Mouse (Mus musculus) neural tube, embryonic 10.5 days (tissue): Measurements from ENCODE around the gene Slc8b1.
"Not testable (repeated sequence)": the region's sequence is repeated elsewhere in the genome, so short reads cannot be mapped to it uniquely, and the experiment has no call there.

Source experiments
- DNase-seq: peaks from one replicate; pipeline ENCODE4 v3.0.0-alpha.2; 2017; ENCODE audit warnings: low spot score; ENCODE audit errors: extremely low spot score

The Slc8b1 gene

DNA sequence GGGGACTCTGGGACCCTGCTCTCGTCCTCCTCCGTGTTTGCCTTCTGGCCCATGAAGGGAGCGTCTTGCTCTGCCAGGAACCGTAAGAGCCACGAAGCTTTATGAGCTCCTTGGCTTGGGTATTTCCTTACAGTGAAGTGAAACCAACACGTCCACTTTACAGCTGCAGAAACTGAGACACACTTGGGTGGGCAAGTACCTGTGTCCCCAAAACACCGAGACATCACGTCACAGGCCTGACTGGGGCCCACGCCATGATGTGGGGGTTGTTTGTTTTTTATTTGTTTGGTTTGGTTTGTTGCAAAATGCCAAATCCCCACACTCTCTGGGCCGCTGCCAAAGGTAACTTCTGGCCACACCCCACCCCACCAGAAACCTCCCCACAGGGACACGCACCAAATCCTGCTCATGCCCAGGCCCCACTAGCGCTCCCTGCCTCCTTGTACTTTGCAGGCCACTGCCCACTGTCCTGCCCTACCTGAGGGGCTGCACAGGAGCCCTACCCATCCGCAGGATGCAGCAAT lies 15.2 kb upstream of the Slc8b1 start:
- no peak for DNase-seq

DNA sequence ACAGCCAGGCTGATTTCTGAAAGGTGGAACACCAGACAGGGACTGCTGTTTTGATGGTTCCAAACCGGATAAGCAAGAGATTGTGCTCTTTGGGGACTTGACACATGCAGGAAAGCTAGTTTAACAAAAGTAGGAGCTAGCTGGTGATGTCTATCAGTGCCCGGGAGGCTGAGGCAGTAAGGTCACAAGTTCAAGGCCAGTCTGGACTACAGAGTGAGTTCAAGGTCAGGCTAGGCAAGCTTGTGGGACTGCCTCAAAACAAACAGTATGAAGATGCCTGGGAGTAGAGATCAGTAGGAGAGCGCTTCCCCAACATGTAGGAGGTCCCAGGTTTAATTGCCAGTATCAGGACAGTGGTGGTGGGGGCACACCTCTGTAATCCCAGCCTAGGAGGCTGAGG lies 13.9 kb upstream of the Slc8b1 start:
- no peak for DNase-seq

DNA sequence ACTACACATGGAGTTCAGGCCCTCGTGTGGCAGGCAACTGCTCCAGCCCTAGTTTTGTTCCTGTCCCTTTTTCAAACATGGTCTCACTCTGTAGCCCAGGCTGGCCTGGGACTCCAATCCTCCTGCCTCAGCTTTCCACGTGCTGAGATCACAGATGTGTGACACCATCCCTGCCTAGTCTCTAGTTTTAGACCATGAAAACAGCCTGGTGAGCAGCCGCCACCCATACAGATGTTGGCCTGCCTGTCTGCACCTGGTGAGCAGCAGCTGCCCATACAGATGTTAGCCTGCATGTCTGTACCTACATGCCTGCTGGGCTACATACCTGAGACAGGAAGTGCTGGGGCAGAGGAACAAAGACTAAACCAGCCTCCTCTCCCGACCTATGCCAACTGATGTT lies 11.8 kb upstream of the Slc8b1 start:
- DNase-seq, result no peak

DNA sequence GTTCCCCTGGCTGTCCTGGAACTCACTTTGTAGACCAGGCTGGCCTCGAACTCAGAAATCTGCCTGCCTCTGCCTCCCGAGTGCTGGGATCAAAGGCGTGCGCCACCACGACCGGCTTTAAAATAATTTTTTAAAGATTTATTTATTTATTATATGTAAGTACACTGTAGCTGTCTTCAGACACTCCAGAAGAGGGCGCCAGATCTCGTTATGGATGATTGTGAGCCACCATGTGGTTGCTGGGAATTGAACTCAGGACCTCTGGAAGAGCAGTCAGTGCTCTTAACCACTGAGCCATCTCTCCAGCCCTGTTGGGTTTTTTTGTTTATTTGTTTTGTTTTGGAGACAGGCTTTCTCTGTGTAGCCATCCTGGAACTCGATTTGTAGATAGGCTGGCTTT lies 10.4 kb upstream of the Slc8b1 start:
- not testable (repeated sequence) for DNase-seq

DNA sequence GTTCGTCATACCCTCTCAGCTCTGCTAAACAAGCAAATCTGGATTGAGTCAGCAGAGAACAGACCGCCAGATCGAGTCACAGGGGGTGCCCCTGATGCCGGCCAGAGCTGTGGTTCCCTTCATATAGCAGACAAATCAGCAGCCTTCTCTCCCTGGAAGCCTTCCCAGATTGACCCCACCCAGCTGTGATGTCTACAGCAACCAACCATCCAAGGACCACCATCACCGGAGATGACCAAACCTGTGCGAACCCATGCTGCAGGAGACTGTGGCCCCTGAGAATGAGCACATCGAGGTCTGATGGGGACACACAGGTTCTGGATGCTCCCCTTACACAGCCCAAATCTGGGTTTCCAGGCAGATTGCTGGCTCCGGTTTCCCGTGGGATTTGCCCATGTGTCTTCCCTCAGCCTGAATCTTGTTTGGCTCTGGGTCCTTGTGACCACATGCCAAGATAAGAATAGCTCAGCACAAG lies 8.8 kb upstream of the Slc8b1 start:
- no peak for DNase-seq

DNA sequence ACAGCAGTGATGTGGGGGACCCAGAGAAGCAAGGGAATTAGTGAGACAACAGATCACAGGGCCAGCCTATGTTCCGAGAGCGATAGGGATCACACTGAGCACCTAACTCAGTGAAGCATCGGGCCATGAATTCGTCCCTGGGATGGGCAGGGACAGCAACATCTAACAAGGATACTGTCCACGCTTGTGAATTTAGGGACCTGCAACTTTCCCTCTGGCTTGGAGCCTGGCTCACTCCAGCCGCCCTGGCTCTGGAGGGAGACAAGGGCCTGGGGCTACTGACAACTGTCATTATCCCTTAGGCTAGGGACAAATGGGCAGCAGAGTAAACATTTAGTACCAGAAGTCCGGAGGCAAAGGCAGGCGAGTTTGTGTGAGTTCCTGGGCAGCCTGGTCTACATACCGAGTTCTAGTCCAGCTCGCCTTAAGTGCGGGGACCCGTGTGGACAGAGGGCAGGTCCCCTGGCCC lies 8.3 kb upstream of the Slc8b1 start:
- no peak for DNase-seq

DNA sequence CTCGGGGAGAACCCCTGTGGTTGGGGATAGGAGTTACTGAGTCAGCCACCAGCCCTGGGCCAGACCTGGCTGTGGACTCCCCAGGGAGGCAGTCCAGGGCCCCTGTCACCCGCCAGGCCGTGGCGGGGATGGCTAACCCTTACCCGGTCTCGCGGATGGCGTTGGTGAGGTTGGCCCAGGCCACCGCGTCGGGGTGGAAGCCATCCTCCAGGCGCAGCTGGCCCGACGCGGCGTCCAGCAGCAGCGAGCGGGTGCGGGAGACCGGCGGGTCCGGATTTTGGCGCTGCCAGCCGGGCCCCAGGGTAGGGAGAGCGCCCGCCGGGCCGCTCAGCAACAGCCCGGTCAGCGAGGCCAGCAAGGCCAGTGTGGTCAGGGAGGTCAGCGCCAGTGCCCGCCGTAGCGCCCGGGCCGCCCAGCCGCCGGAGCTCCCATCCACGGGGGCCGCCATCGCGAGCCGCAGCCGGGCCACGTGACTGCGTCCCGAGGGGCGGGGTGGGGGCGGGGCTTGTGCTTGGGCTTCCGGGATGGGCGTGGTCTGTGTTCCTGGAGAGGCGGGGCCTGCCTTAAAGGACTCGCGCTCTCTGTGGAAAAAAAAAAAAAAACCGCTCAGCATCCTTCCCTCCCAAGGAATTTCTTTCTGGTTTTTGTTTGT lies 7.7 kb upstream of the Slc8b1 start, which contains the start of gene Plbd2:
TSS of gene Plbd2 (minus strand) at position 482 of the 652 bp plus-strand sequence.
- DNase-seq, result peak; percentile 99

DNA sequence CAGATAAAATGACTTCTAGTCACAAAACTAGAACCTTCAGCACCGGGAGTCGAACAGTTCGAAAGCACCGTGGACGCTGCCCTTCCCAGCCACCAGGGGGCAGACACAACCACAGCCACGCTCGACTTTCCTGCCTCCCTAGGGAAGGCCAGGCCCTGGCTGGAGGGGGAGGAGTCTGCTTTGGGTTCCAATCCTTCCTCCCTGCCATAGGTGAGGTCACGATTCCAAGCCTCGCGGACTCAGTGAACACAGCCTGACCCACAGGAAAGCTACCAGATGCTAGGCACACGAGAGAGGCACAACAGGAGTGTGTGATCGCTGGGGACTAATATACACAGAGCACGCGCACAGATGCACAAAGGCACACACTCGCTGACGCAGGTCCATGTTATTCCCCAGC lies 5.6 kb upstream of the Slc8b1 start:
- DNase-seq, result peak; percentile 78

DNA sequence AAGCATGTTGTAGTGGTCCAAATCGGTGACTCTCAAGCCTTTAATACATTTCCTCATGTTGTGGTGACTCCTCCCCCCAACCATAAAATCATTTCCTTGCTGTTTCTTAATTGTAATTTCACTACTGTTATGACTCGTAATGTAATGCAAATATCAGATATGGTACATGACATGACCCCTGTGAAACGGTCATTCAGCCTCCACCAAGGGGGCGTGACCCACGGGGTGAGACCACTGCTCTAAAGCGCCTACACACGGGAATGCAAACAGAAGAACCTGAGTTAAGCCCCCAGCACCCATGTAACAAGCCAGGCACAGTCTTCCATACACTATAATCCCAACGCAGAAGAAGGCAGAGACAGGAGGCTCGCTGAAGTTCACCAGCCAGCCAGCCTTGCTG lies 5.2 kb upstream of the Slc8b1 start:
- DNase-seq, result no peak

DNA sequence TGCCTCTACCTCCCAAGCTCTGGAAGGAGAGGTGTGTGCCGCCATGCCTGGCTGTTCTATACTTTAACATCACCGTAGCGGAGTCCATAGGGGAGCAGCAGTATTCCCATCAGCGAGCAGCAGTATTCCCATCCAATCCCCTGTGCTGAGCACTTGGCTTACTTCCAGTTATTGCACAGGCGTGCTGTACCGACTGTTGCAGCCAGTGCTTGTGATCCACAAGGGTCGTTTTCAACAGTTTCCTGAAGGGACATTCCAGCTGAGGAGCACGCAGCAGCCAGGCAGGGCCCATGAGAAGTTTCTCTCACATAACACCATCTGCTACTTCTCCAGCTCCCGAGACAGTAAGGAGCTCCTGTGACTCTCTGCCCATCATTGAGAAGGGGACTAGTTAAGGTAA lies 4.5 kb upstream of the Slc8b1 start:
- no peak for DNase-seq

DNA sequence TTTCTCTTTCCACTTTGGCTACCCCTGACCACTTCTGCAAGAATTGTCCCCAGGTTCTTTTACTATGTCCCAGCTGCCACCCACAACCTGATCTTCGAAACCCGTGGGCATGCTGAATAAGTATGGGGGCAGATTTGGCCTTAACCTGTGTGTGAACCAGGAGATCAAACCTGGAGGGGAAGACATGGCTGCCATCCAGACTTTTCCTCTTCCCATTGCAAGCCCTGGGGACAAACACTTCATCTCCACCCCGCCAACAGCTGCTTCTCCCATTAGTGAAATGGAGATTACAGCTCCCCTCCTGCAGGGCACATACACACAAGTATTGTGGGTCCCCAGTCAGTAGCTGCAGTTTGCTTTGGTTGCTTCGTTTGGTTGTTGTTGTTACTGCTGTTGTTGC lies 3.7 kb upstream of the Slc8b1 start:
- DNase-seq, result no peak

DNA sequence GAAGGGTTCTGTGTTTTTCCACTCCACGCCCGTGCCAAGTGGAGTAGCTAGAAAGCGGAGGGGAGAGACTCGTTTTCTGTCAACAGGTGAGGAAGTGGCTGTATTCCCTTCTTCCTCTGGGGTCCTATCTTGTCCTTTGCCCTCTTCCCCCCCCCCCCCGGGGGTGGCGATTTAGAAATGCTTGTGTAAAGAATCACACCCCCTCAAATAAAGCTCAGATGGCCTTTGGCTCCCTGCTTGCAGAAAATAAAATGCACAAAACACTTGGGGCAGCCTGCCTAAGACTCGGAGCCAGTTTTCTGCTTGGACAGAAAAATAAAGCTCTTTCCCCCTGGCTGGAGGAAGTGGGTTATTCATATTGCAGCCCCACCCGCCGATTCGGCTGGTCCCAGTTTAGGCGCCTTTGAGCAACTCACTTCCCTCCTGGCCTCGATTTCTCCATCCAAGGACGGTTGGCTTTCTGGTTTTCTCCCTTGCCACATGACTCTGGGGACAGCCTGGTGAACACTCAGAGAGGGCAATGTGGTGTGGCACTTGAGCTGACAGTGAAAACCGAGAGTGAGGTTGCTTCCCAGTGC lies 764 bp downstream of the Slc8b1 start:
- DNase-seq, result no peak

DNA sequence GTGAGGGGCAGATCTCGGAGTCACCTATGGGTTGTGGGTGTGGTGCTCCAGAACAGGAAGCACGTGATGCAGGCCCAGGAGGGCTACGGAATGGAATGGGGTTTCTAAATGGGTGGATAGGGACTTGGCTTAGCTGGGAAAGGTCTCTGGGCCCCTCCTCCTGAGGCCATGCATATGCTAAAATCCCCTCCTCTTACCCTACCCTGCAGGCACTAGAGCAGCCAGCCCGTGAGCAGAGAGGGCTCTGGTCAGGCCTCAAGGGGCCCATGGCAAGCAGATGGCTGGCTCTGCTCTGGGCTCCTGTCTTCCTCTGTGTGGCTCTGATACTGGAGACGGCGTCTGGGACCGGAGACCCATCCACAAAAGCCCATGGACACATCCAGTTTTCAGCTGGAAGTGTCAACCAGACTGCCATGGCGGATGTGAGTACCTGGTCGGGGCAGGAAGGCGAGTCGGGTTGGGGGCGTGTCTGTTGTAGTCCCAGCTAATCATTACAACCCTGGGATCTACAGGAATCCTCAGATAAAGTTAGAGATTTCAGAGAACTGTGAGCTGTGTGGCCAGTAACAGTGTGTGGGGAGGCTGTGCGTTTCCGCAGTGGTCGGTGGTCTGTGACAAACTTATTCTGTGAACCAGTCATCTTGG lies 2.1 kb downstream of the Slc8b1 start:
- DNase-seq, result no peak

DNA sequence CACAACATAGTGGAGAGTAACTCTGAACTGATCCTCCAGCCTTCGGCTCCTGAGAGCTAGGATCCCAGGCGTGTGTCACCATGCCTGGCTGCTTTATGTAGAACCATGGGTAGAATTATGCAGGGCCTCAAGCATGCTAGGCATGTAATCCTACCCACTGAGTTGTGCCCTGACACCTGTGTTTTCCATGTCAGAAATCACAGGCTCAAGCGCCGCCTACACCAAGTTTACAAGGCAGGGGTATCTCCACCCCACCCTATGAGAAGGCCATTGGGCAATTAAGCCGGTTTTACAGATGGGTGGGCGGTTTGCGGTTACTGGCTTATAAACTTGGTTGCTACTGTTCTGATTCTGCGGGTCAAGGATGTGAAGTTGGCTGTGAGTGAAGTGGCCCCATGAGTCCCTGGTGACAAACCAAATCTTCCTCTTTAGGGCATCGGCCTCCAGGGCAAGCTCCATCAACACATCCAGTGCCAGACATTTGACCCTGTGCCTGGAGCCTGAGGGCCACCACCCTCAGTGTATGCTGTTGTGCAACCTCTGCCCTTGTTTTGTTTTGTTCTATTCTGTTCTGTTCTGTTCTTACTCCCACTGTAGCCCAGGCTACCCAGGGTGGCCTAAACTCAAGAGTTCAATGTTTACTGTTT lies 3.2 kb downstream of the Slc8b1 start:
- DNase-seq, result no peak

DNA sequence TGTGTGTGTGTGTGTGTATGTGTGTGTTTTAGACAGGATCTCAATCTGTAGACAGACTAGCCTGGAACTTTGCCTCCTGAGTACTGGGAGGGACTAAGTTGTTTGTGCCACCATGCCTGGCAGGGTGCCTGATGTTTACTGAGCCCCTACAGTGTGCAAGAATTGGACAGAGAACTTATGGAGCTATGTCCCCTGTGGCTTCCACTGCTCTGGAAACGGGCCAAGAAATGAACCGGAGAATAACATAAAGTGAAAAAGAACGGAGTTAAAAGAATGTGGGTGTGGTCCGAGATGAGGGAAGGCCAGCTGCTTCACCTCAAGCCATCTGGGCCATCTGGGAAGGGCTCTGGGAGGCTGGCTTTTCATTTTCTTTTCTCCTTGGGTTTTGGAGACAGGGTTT lies 3.8 kb downstream of the Slc8b1 start:
- DNase-seq, result no peak

DNA sequence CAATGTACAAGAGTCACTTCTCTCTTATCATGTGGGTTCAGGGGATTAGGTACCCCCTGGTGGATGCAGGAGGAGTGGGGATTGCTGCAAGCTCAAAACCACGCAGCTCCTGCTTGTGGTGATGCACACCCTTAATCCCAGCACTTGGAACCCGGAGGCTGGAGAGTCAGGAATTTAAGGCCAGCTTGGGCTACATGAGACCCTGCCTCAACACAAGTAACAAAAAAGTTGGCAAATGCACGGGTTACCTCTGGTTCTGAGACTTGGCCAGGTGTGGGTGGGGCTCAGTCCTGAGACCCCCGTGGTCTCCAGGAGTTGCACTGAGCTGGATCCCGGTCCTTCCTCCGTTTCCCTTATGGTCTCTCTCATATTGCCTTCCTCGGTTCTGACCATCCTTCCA lies 4.5 kb downstream of the Slc8b1 start:
- no peak for DNase-seq

DNA sequence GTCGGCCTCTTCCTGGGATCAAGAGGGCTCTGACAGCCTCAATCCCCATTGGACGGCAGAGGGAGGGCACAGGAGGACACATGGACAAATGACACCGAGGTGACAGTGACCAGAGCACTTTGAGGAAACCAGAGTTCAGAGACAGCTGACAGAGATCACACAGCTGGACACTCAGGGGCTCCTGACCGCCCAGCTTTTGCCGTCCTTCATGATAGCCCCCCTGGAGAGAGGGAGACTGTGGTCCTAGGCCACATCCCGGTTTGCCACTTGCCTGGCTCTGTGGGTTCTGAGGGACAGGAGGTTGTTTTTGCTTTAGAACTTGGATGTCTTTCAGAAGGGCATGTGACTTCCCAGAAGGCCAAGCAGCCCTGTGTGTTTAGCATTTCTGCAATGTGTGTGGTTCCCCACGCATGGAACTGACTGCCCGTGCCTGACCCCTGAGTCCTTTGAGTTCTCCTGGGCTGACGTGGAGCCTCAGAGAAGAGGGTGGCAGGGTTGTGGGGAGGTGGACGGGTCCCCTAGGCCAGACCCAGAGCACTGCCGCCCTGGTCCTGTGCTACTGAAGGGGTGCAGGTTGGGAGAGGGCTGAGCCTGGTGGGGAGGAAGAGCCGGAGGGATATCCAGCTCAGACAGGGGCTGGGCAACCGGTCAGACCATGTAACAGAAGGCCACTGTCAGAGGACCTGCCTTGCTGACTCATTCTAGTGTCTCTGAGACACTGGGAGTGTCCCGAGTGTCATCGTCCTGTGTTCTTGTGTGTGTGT lies 5.4 kb downstream of the Slc8b1 start:
- no peak for DNase-seq

DNA sequence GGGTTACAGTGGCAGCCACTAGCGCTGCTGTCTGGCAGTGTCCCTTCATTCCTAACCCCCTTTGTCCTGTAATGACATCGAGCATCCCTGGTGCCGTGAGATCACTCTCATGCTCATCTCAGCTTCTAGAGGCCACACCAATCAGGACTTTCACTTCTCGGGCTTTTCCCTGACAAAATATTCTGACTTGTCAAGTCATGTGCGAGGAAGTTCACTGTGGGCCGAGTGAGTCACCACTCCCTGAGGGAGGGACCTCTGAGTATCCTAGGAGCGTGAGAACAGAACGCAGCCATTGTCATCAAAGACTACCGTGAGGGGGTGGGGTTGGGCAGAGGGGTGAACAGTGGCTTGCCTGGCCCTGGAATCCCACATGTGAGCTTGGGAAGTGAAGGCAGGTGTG lies 6.6 kb downstream of the Slc8b1 start:
- DNase-seq, result no peak

DNA sequence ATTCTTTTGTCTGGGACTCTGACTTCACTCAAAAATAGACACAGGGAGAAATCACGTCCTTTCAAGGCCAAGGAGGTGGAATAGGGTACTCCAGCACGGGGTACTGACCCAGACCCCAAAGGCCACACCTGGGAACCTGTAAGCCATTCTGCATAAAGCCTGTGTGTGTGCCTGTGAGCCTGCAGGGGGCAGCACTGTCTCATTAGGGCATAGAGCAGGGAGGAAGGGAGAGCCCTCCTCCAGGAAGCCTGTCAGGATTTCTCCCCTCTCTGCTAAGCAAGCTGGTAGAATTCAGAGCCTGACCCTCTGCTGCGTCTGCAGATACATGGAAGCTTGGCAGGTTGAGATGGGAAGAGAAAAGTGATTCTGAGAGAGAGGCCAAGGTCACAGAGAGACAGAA lies 11.7 kb downstream of the Slc8b1 start:
- no peak for DNase-seq

DNA sequence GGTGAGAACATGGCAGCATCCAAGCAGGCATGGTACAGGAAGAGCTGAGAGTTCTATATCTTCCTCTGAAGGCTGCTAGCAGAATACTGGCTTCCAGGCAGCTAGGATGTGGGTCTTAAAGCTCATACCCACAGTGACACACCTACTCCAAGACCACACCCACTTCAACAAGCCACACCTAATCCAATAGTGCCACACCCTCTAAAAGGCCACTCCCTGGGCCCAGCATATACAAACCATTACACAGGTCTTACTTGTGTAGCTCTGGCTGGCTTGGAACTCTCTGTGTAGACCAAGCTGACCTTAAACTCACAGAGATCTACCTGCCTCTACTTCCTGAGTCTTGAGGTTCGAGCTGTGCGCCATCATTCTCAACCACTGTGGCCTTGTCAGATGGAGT lies 13.8 kb downstream of the Slc8b1 start:
- DNase-seq, result no peak

DNA sequence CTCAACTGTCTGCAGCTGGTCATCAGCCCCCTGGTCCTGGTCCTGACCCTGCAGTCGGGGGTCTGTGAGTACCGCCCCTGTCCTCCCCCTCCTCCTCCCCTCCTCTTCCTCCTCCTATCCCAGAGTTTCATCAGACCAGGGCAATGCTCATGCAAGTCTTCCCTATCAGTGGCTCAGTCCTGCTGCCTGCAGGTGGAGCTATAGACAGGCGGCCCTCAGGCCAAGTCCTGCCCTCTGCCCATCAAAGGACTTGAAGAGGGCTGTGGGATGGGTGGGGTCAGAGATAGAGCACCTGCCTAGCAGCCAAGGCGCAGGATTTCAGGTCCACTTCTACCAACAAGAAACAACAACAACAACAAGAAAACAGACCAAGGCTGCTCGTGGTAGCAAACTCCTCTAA lies 14.8 kb downstream of the Slc8b1 start:
- no peak for DNase-seq
